ENCODE assay signal across 10 mouse cellular contexts in the genomic region with DNA sequence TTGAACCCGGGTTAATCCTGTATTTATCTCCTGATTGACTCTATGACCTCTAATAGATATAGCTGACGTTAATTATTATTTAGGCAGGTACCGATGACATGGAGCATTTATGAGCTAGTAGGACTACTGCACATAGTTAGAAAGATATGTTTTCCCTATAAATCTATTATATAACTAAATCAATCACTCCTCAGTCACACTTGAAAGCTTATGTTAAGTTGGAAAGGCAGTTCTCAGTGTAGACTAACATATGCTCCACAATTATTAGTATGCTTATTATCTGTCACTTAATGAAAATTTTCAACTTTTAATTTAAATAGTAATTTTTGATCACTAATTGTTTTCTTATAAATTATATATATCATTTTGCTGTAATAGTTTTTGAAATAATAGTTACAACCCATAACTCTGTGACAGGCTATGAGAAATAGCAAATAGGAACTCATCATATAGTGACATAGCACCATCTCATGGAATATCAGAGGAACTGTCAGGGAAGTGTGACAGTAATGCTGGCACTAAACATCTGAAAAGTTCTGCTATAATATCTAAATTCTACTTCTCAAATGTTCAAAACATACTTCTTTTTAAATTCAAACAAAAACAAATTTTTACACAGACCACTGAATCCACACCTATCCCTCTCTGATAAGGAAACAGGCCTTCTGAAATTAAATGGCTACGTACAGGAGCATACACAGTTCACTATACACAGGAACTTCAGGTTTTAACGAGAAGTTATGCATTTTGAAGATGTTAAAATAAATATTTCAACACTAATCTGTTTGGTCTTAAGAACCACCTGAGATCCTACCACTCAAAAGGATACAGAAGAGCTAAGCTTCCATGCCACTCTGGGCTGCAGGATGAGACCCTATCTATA.
DNase-seq lines count a peak whose midpoint lies in the region; ATAC-seq and TF ChIP-seq lines count a peak whose summit lies in the region.
"Had no signal": no experiment of that assay in that cellular context is flagged by ENCODE, and none has a peak within 500 bp of the region (broad histone marks: within the 10 kb centered on the region; RNA-seq: fewer than 3 reads in every experiment).

No protein-coding gene starts in this region.

- H3K4me1 ChIP-seq in forebrain, embryonic 12.5 days: no peaks in the 10 kb centered on the region
- no peaks in the 10 kb centered on the region for H3K4me1 ChIP-seq in forebrain, embryonic 10.5 days
- H3K4me1 ChIP-seq in liver, adult 2 months (ENCODE audit: control insufficient read depth, insufficient read depth, low read length): 0 out of 2 replicates have a peak, but pooled peaks cover 2% of the 10 kb centered on the region
- H3K4me1 ChIP-seq in liver, embryonic 11.5 days (replicated peaks; ENCODE audit: control insufficient read depth, insufficient read depth, low read length): no peaks in the 10 kb centered on the region
- no peaks in the 10 kb centered on the region for H3K4me1 ChIP-seq in embryonic facial prominence, embryonic 14.5 days (ENCODE audit: control insufficient read depth, insufficient read depth, low read length)
- no peaks in the 10 kb centered on the region for H3K4me1 ChIP-seq in neural tube, embryonic 14.5 days (ENCODE audit: control insufficient read depth, insufficient read depth, low read length)
- H3K4me1 ChIP-seq: stomach, embryonic 15.5 days had no signal

- peak; percentile 42; the same call in 1 of the 2 replicates for TF ChIP-seq CTCF in liver, adult 2 months (IDR thresholded peaks at IDR 0.05; ENCODE audit: low read depth, low read length)

- no peak overlapping the region for H3K9ac ChIP-seq in forebrain, embryonic 12.5 days
- no peak overlapping the region for H3K9ac ChIP-seq in liver, adult 2 months (ENCODE audit: low read depth, low read length)
- no peak overlapping the region for H3K9ac ChIP-seq in liver, embryonic 11.5 days (ENCODE audit: low read depth, low read length)
- H3K9ac ChIP-seq in embryonic facial prominence, embryonic 14.5 days (ENCODE audit: low read depth, low read length): no peak overlapping the region
- H3K9ac ChIP-seq in neural tube, embryonic 14.5 days (replicated peaks; ENCODE audit: low read depth, low read length): no peak overlapping the region
- H3K9ac ChIP-seq: stomach, embryonic 15.5 days had no signal

- H3K9me3 ChIP-seq in forebrain, embryonic 12.5 days: no peaks in the 10 kb centered on the region
- H3K9me3 ChIP-seq in forebrain, embryonic 10.5 days: no peaks in the 10 kb centered on the region
- no peaks in the 10 kb centered on the region for H3K9me3 ChIP-seq in liver, embryonic 11.5 days (ENCODE audit: control insufficient read depth, low read length)
- H3K9me3 ChIP-seq in embryonic facial prominence, embryonic 14.5 days (ENCODE audit: control insufficient read depth, low read length): no peaks in the 10 kb centered on the region
- H3K9me3 ChIP-seq in neural tube, embryonic 14.5 days (ENCODE audit: control insufficient read depth, low read length): no peaks in the 10 kb centered on the region
- H3K9me3 ChIP-seq: stomach, embryonic 15.5 days had no signal

- no peaks in the 10 kb centered on the region for H3K79me2 ChIP-seq in liver, adult 2 months (ENCODE audit: control insufficient read depth, insufficient read depth, low read length)

- H3K36me3 ChIP-seq in forebrain, embryonic 12.5 days (replicated peaks): no peaks in the 10 kb centered on the region
- no peaks in the 10 kb centered on the region for H3K36me3 ChIP-seq in forebrain, embryonic 10.5 days (replicated peaks)
- H3K36me3 ChIP-seq in liver, adult 2 months (ENCODE audit: control insufficient read depth, insufficient read depth, low read length): no peaks in the 10 kb centered on the region
- no peaks in the 10 kb centered on the region for H3K36me3 ChIP-seq in liver, embryonic 11.5 days (ENCODE audit: control insufficient read depth, insufficient read depth, low read length)
- no peaks in the 10 kb centered on the region for H3K36me3 ChIP-seq in embryonic facial prominence, embryonic 14.5 days (ENCODE audit: control insufficient read depth, insufficient read depth, low read length)
- H3K36me3 ChIP-seq in neural tube, embryonic 14.5 days (ENCODE audit: control insufficient read depth, insufficient read depth, low read length): no peaks in the 10 kb centered on the region
- H3K36me3 ChIP-seq: stomach, embryonic 15.5 days had no signal

- no peak overlapping the region for H3K4me3 ChIP-seq in forebrain, embryonic 12.5 days (replicated peaks)
- no peak overlapping the region for H3K4me3 ChIP-seq in forebrain, embryonic 10.5 days
- H3K4me3 ChIP-seq in liver, adult 2 months (ENCODE audit: insufficient read depth, low read depth, low read length): no peak overlapping the region
- H3K4me3 ChIP-seq in liver, embryonic 11.5 days (ENCODE audit: low read depth, low read length): no peak overlapping the region
- no peak overlapping the region for H3K4me3 ChIP-seq in embryonic facial prominence, embryonic 14.5 days (ENCODE audit: low read depth, low read length)
- H3K4me3 ChIP-seq in neural tube, embryonic 14.5 days (ENCODE audit: low read depth, low read length): no peak overlapping the region
- H3K4me3 ChIP-seq: stomach, embryonic 15.5 days had no signal

- TF ChIP-seq POLR2A in liver, adult 2 months (IDR thresholded peaks at IDR 0.05; ENCODE audit: extremely low read depth, insufficient read depth, low read length): no peak

- H3K27ac ChIP-seq in forebrain, embryonic 12.5 days: no peak overlapping the region
- H3K27ac ChIP-seq in forebrain, embryonic 10.5 days: no peak overlapping the region
- no peak overlapping the region for H3K27ac ChIP-seq in liver, adult 2 months (replicated peaks; ENCODE audit: insufficient read depth, low read depth, low read length)
- no peak overlapping the region for H3K27ac ChIP-seq in liver, embryonic 11.5 days (ENCODE audit: low read depth, low read length)
- no peak overlapping the region for H3K27ac ChIP-seq in embryonic facial prominence, embryonic 14.5 days (replicated peaks; ENCODE audit: low read depth, low read length)
- no peak overlapping the region for H3K27ac ChIP-seq in neural tube, embryonic 14.5 days (ENCODE audit: low read depth, low read length)
- H3K27ac ChIP-seq: stomach, embryonic 15.5 days had no signal

- 0 out of 2 replicates have a peak, but pooled peaks have one; percentile 60 for ATAC-seq in forebrain, embryonic 12.5 days (ENCODE audit: low FRiP score)
- no peak for ATAC-seq in liver, embryonic 11.5 days (replicated peaks; ENCODE audit: low FRiP score)
- no peak for ATAC-seq in embryonic facial prominence, embryonic 14.5 days (ENCODE audit: low read depth)
- peak; percentile 86 for ATAC-seq in neural tube, embryonic 14.5 days (ENCODE audit: low read depth)

- DNase-seq in forebrain, embryonic 10.5 days (ENCODE audit: extremely low spot score, low spot score): no peak
- no peak for DNase-seq in liver, adult 2 months (ENCODE audit: extremely low read depth, low read depth, low spot score)
- DNase-seq in liver, embryonic 11.5 days (ENCODE audit: low spot score): no peak
- peak; percentile 13 for DNase-seq in embryonic facial prominence, embryonic 14.5 days (ENCODE audit: low spot score)
- DNase-seq in adrenal gland, adult 8-10 months: no peak
- DNase-seq in right cerebral cortex, postnatal 25 days: no peak
- DNase-seq: lung, adult 18-20 months had no signal

- no peak overlapping the region for H3K4me2 ChIP-seq in forebrain, embryonic 12.5 days
- H3K4me2 ChIP-seq in liver, embryonic 11.5 days: no peak overlapping the region
- no peak overlapping the region for H3K4me2 ChIP-seq in embryonic facial prominence, embryonic 14.5 days (ENCODE audit: low read depth, low read length)
- H3K4me2 ChIP-seq in neural tube, embryonic 14.5 days (ENCODE audit: low read depth, low read length): no peak overlapping the region
- H3K4me2 ChIP-seq: stomach, embryonic 15.5 days had no signal

- WGBS in forebrain, embryonic 12.5 days: 84% methylated on average over 5 of the region's 5 CpGs
- 88% methylated on average over 5 of the region's 5 CpGs for WGBS in forebrain, embryonic 10.5 days
- 59% methylated on average over 5 of the region's 5 CpGs for WGBS in liver, adult 2 months
- 67% methylated on average over 5 of the region's 5 CpGs for WGBS in liver, embryonic 11.5 days
- 80% methylated on average over 5 of the region's 5 CpGs for WGBS in embryonic facial prominence, embryonic 14.5 days
- WGBS in neural tube, embryonic 14.5 days: 81% methylated on average over 5 of the region's 5 CpGs

- no peaks in the 10 kb centered on the region for H3K27me3 ChIP-seq in forebrain, embryonic 12.5 days
- H3K27me3 ChIP-seq in forebrain, embryonic 10.5 days (ENCODE audit: poor library complexity, severe bottlenecking): no peaks in the 10 kb centered on the region
- H3K27me3 ChIP-seq in liver, adult 2 months (ENCODE audit: control insufficient read depth, insufficient read depth, low read length): no peaks in the 10 kb centered on the region
- no peaks in the 10 kb centered on the region for H3K27me3 ChIP-seq in liver, embryonic 11.5 days (replicated peaks; ENCODE audit: control insufficient read depth, insufficient read depth, low read length)
- H3K27me3 ChIP-seq in embryonic facial prominence, embryonic 14.5 days (replicated peaks; ENCODE audit: control insufficient read depth, insufficient read depth, low read length): no peaks in the 10 kb centered on the region
- H3K27me3 ChIP-seq in neural tube, embryonic 14.5 days (ENCODE audit: control insufficient read depth, insufficient read depth, low read length): no peaks in the 10 kb centered on the region
- H3K27me3 ChIP-seq: stomach, embryonic 15.5 days had no signal

Comparison
In these comparisons a context has a peak if more than half of its experiments do, and no peak if none do; other contexts are left out.
1. ATAC-seq: peak in forebrain, embryonic 12.5 days (single experiment) and neural tube, embryonic 14.5 days (single experiment); none in liver, embryonic 11.5 days (single experiment) and embryonic facial prominence, embryonic 14.5 days (single experiment).